Mouse (Mus musculus): ENCODE data around the gene Nmt1.

DNA sequence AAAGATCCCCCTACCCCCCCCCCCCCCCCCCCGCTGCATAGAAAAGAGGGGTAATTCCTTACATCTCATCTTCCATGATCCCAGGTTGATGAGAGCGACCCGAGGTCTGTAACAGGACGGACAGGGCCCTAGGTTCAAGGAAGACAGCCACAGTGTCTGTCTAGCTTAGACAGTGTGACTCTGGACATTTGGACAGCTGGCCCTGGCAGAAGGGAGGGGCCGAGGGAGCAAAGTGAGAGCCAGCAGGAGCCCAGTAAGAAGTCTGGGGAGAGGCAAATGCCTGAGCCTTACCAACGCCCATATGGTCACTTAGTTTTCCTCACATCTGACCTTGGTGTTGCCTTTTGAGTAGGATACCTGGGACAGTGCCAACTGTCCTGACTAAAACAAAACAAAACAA is 42.8 kb upstream of the Nmt1 start:
- TF ChIP-seq CTCF (IDR thresholded peaks at IDR 0.05; ENCODE audit: extremely low read depth, insufficient read depth, low read length) (no peak), POLR2A (IDR thresholded peaks at IDR 0.05; ENCODE audit: extremely low read depth, insufficient read depth, low read length) (no peak)
